Mouse (Mus musculus): ENCODE results near the gene Cnn2. TPM values are rescaled to one million over a fixed set of nuclear protein-coding genes. Genes with fewer than 3 reads are reported as not detected.
"Not testable (repeated sequence)": the region's sequence is repeated elsewhere in the genome, so short reads cannot be mapped to it uniquely, and the experiment has no call there.

The Cnn2 gene
- polyA plus RNA-seq, 2 experiments: 15.8 to 33.8 TPM

DNA sequence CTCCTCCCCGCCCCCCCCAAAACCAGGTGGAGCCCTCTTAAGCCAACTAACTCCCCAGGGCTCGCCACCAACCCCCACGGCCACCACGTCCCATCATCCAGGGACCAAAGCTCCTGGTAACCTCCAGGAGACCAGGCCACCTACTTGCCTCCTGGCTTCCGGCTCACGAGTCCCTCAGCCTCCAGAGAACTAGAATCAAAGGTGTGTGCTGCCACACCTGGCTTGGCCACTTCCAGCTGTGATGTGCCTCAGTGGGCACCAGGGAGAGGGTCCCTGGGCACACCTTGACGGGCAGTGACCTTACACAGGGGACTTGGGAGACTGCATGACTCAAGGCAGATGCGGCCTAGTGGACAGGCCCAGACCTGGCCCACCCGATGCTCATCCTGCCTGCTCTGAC lies 32.7 kb upstream of the Cnn2 start:
- Histone ChIP-seq H3K4me3 (ENCODE audit: insufficient read depth in 1 of 2, low read depth in 2 of 2, low read length in 2 of 2) (no peak overlapping the region), H3K9ac (replicated peaks) (no peak overlapping the region), H3K27me3 (ENCODE audit: control insufficient read depth, insufficient read depth, low read length) (no peaks in the 10 kb centered on the region), H3K36me3 (replicated peaks; ENCODE audit: control insufficient read depth, insufficient read depth, low read depth) (no peaks in the 10 kb centered on the region), H3K9me3 (ENCODE audit: control insufficient read depth, low read length) (no peaks in the 10 kb centered on the region), H3K27ac (no peak overlapping the region), H3K4me1 (replicated peaks; ENCODE audit: control insufficient read depth in 2 of 2, insufficient read depth in 2 of 2, low read length in 1 of 2) (peaks cover 0 to 2% of the 10 kb centered on the region in 2 experiments; a peak in 1 of 4 replicates), H3K4me2 (ENCODE audit: low read depth) (no peak overlapping the region)
- TF ChIP-seq CTCF (IDR thresholded peaks at IDR 0.05; ENCODE audit: low read depth) (no peak), EP300 (IDR thresholded peaks at IDR 0.05; ENCODE audit: low read depth) (no peak)
- WGBS (ENCODE audit: insufficient replicate concordance): 72% methylated on average over 9 of the region's 9 CpGs
- ATAC-seq (ENCODE audit: insufficient read depth) (no peak), DNase-seq (ENCODE audit: low read depth in 3 of 3, low spot score in 3 of 3) (no peak)

- Histone ChIP-seq H3K4me3 (ENCODE audit: insufficient read depth in 1 of 2, low read depth in 2 of 2, low read length in 2 of 2) (no peak overlapping the region), H3K4me1 (replicated peaks; ENCODE audit: control insufficient read depth in 2 of 2, insufficient read depth in 2 of 2, low read length in 1 of 2) (peaks cover 0 to 7% of the 10 kb centered on the region in 2 experiments; a peak in 2 of 4 replicates), H3K9me3 (ENCODE audit: control insufficient read depth, low read length) (no peaks in the 10 kb centered on the region), H3K27ac (no peak overlapping the region), H3K27me3 (ENCODE audit: control insufficient read depth, insufficient read depth, low read length) (no peaks in the 10 kb centered on the region), H3K9ac (replicated peaks) (no peak overlapping the region), H3K36me3 (replicated peaks; ENCODE audit: control insufficient read depth, insufficient read depth, low read depth) (no peaks in the 10 kb centered on the region), H3K4me2 (ENCODE audit: low read depth) (no peak overlapping the region)
- no peak for TF ChIP-seq CTCF (IDR thresholded peaks at IDR 0.05; ENCODE audit: low read depth)
- no peak for TF ChIP-seq EP300 (IDR thresholded peaks at IDR 0.05; ENCODE audit: low read depth)
- DNase-seq (ENCODE audit: low read depth in 3 of 3, low spot score in 3 of 3): no peak
- ATAC-seq (ENCODE audit: insufficient read depth): no peak
- WGBS (ENCODE audit: insufficient replicate concordance): 42% methylated on average over 4 of the region's 4 CpGs
Measured at GRCm38 (mm10) chr10:79956643-79957154, 31.7 kb upstream of the Cnn2 start.

DNA sequence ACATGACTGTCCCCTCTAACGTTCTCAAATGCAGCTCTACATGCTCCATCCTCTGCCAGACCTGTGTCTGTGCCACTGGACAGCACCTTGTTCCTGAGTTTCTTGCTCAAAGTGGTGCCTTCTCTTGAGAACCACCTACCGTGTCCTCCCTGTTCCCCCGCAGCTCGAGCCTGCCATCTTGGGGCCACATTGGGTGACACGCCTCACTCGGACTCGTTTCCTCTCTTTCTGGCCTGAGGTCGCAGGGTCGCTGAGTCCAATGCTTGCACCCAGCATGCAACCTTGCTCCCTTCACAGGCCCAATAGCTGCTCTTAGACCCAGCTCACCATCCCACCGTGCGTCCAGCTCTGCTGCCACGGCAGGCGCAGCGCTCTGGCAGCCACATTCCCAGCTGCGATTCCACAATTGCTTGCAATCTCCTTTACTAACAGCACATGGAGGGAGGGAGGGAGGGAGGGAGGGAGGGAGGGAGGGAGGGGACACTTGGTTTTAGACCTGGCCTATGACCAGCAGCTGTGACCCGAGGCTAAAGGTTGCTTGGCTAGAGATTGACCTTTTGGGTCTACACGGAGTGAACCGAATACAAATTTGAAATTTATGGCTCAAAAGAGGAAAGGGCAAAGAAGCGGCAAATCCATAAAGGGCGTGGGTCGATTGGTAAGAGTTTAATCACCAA lies 30.1 kb upstream of the Cnn2 start:
- Histone ChIP-seq H3K27ac (no peak overlapping the region), H3K4me1 (replicated peaks; ENCODE audit: control insufficient read depth in 2 of 2, insufficient read depth in 2 of 2, low read length in 1 of 2) (peaks cover 0 to 7% of the 10 kb centered on the region in 2 experiments; a peak in 2 of 4 replicates), H3K36me3 (replicated peaks; ENCODE audit: control insufficient read depth, insufficient read depth, low read depth) (no peaks in the 10 kb centered on the region; the same call in 1 of the 2 replicates), H3K27me3 (ENCODE audit: control insufficient read depth, insufficient read depth, low read length) (no peaks in the 10 kb centered on the region), H3K9ac (replicated peaks) (no peak overlapping the region), H3K4me2 (ENCODE audit: low read depth) (peak overlapping the region; percentile 32; the same call in 1 of the 2 replicates), H3K4me3 (ENCODE audit: insufficient read depth in 1 of 2, low read depth in 2 of 2, low read length in 2 of 2) (no peak overlapping the region), H3K9me3 (ENCODE audit: control insufficient read depth, low read length) (no peaks in the 10 kb centered on the region)
- ATAC-seq (ENCODE audit: insufficient read depth) (no peak), DNase-seq (ENCODE audit: low read depth in 3 of 3, low spot score in 3 of 3) (peak; percentile 47 to 55 (median 49))
- WGBS (ENCODE audit: insufficient replicate concordance): 19% methylated on average over 21 of the region's 21 CpGs
- TF ChIP-seq CTCF (IDR thresholded peaks at IDR 0.05; ENCODE audit: low read depth) (peak; percentile 98), EP300 (IDR thresholded peaks at IDR 0.05; ENCODE audit: low read depth) (no peak)

- H3K9me3 ChIP-seq (ENCODE audit: control insufficient read depth, low read length); H3K4me1 ChIP-seq (replicated peaks; ENCODE audit: control insufficient read depth in 2 of 2, insufficient read depth in 2 of 2, low read length in 1 of 2); ATAC-seq (ENCODE audit: insufficient read depth); H3K36me3 ChIP-seq (replicated peaks; ENCODE audit: control insufficient read depth, insufficient read depth, low read depth); H3K27me3 ChIP-seq (ENCODE audit: control insufficient read depth, insufficient read depth, low read length); DNase-seq (ENCODE audit: low read depth in 3 of 3, low spot score in 3 of 3); H3K9ac ChIP-seq (replicated peaks); H3K27ac ChIP-seq: not testable (repeated sequence)
- peak overlapping the region in 1 of 2 experiments; percentile 26; a peak in 1 of 4 replicates for H3K4me3 ChIP-seq (ENCODE audit: insufficient read depth in 1 of 2, low read depth in 2 of 2, low read length in 2 of 2)
- peak overlapping the region; percentile 64 for H3K4me2 ChIP-seq (ENCODE audit: low read depth)
- 29% methylated on average over 10 of the region's 10 CpGs for WGBS (ENCODE audit: insufficient replicate concordance)
Measured at GRCm38 (mm10) chr10:79959412-79959811, 29.0 kb upstream of the Cnn2 start.

GRCm38 (mm10) chr10:79959847-79960601 lies 28.4 kb upstream of the Cnn2 start, which contains the start of gene Wdr18:
Gene Wdr18 (plus strand): TSS chr10:79960152.
- H3K36me3 ChIP-seq (replicated peaks; ENCODE audit: control insufficient read depth, insufficient read depth, low read depth): peaks cover 5% of the 10 kb centered on the region; the same call in 1 of the 2 replicates
- H3K9me3 ChIP-seq (ENCODE audit: control insufficient read depth, low read length): no peaks in the 10 kb centered on the region
- TF ChIP-seq CTCF (IDR thresholded peaks at IDR 0.05; ENCODE audit: low read depth) (peak; percentile 100), EP300 (IDR thresholded peaks at IDR 0.05; ENCODE audit: low read depth) (no peak)
- H3K4me3 ChIP-seq (ENCODE audit: insufficient read depth in 1 of 2, low read depth in 2 of 2, low read length in 2 of 2): peak within 1 kb of the TSS; percentile 72 to 95
- peak; percentile 99 to 100 (median 100) for DNase-seq (ENCODE audit: low read depth in 3 of 3, low spot score in 3 of 3)
- H3K4me1 ChIP-seq (replicated peaks; ENCODE audit: control insufficient read depth in 2 of 2, insufficient read depth in 2 of 2, low read length in 1 of 2): peaks cover 0 to 7% of the 10 kb centered on the region in 2 experiments; a peak in 2 of 4 replicates
- ATAC-seq (ENCODE audit: insufficient read depth): peak; percentile 94
- peak within 1 kb of the TSS; percentile 82 for H3K4me2 ChIP-seq (ENCODE audit: low read depth)
- no peak within 1 kb of the TSS for H3K27ac ChIP-seq
- H3K9ac ChIP-seq (replicated peaks): peak within 1 kb of the TSS; percentile 64
- under 1% methylated on average over 61 of the region's 61 CpGs for WGBS (ENCODE audit: insufficient replicate concordance)
- no peaks in the 10 kb centered on the region for H3K27me3 ChIP-seq (ENCODE audit: control insufficient read depth, insufficient read depth, low read length)
